Mouse (Mus musculus): ENCODE measurements at regions not wholly inside any gene's neighbourhood (a gene's known extent, or its start where the extent isn't known, plus 50 kb on each side); places are given as distances from the start of the nearest gene placed in this dataset.

- TF ChIP-seq CTCF (IDR thresholded peaks at IDR 0.05; ENCODE audit: borderline replicate concordance, control insufficient read depth, extremely low read depth, insufficient read depth, low read length, poor library complexity) (no peak), POLR2A (IDR thresholded peaks at IDR 0.05; ENCODE audit: control insufficient read depth, extremely low read depth, insufficient read depth, low read length, poor library complexity) (no peak)
Observed at GRCm38 (mm10) chr12:55940566-55940965, 104.4 kb downstream of the Brms1l start.

Measured in thymus, adult 2 months (tissue).